Mouse (Mus musculus): Measurements from ENCODE around the gene Wrap73.
A peak's percentile ranks its signal among the peaks of the same experiment; 100 is the strongest.

The Wrap73 gene

DNA sequence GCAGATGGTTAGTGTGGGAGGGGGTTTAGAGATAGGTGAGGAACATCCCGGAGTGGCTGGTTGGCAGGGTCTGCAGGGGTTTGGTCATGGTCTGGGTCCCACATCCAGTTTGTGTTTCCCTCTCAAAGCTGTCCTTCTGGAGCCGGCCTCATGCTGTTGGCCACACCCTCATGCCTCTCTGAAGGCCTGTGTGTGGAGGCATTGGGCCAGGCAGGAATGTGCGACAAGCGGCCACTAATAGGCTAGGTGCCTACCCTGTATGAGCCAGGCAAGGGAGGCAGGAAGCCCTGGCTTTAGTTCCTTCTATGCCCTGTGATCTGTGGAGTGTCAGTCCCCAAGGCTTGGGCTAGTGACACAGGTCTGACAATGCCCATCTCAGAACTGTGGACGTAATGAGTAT is 42.8 kb downstream of the Wrap73 start:
- no peak for DNase-seq (ENCODE audit: low spot score in 2 of 2)

DNA sequence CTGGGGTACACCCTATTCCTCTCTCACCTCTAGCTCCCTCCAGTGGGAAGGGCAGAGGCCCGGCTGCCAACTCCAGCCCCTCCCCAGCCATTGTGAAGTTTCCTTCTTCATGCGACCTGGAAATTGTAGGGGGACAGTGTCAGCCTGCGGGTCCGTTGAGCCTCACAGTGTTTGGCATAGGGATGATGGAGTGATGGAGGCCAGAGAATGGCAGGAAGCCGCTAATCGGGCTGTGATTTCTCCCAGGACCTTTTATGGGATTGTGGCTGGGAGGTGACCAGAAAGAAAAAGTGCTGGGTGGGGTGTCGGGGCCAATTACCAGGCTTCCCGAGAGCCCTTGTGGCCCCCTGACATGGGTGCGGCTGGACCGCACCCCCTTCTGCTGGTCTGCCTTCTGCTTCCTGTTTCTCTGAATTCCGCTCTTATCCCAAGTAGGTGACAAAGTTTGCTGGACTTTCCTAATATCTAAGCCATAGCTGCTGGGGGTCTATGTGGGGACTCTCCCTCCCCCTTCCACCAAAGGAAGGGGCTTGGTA is 43.9 kb downstream of the Wrap73 start:
- no peak for DNase-seq (ENCODE audit: low spot score in 2 of 2)

DNA sequence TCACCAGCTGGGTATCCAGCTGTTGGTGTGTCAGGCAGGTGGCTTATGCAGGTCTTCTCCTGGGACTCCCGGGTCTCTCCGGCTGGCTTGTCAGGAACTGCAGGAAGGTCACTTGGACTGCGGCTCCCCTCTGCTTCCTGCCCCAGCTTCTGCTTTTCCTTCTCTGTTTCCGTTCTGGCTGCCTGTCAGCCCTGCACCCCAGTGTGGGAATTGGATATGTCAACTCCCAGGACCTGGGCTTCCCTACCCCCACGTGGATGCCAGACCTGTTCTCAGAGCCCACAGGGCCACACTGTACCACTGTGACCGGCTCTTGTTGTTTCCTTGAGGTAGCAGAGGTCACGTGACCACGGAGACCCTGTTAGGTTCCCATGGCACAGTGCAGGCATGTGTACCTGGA is 46.8 kb downstream of the Wrap73 start:
- DNase-seq (ENCODE audit: low spot score in 2 of 2), result no peak

DNA sequence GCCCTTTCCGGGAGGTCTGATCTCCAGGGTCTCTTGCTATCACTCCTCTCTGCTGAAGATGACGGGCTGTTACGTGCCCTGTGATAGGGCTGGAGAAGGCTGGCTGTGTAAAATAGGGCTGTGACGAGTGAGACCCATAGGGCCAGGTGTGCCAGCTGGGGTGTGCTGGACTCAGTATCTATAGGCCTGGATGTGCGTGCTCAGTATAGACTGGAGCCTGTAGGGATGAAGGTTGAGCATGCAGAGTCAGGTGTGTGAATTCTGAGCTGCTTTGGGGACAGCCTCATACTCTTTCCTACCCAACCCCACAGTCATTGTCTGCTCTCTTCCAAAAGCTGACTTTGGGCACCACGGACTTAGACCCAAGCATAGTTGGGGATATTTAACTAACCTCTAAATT is 55.8 kb downstream of the Wrap73 start:
- no peak for DNase-seq (ENCODE audit: low spot score in 2 of 2)

DNA sequence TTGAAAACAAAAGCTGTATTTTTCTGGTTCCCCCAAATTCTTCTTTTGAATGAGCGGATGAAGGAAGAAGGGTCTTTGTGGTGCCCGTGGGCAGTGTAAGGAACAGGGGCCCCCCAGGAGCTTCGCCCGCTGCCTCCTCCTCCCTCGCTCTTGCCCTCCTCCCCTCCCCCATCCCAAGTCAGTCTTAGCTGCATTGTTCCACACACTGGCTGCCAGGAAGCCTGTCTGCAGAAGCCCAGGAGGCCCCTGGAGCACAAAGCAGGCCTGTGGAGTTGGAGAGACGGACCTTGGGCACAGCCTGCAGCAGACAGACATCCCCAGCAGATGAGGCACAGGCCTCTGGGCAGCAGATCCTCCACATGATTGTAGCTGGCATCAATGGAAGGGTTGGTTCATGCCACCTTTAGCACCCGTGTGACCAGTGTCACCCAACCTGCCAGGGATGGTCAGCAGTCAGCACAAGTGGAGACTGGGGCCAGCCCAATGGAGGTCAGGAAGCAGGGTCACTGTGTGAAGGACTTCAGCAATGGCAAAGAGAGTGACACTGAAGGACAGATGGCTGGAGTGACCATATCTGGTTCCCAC is 56.3 kb downstream of the Wrap73 start:
- no peak for DNase-seq (ENCODE audit: low spot score in 2 of 2)

DNA sequence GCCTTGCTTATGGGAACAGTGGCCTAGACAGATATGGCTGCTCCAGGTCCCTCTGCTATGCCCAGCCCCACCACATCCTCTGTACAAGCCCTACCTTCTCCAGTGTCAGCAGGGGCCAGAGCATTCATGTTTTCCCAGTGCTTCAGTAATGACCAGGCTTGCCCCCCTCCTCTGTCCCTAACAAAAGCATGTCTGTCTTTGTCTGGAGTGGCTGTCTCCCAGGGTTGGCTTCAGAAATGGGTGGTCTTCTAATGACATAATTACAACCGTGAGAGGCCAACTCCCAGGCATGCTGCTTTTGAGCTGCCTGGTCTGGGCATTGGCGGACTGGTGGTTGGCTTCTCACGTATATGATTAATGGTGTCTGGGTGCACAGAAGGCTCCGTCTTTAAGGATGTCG is 59.3 kb downstream of the Wrap73 start:
- no peak for DNase-seq (ENCODE audit: low spot score in 2 of 2)

DNA sequence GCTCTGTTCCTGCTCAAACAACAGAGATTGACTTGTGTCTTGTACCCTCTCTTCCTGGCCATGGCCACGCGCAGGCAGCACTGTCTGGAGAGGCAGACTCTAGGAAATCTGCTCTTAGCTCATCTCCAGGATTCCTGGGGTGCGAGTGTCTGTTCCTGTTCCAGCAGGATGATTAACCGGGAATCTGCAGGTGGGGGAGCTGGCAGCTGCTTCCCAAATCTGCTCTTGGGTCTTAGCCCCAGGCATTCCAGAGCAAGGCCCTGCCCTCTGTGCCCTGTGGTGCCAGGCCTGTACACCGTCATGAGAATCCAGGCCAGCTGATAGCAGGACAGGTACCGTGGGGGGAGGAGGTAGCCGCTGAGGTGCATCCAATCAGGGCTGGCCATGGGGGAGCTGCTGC is 62.4 kb downstream of the Wrap73 start:
- DNase-seq (ENCODE audit: low spot score in 2 of 2), result no peak

DNA sequence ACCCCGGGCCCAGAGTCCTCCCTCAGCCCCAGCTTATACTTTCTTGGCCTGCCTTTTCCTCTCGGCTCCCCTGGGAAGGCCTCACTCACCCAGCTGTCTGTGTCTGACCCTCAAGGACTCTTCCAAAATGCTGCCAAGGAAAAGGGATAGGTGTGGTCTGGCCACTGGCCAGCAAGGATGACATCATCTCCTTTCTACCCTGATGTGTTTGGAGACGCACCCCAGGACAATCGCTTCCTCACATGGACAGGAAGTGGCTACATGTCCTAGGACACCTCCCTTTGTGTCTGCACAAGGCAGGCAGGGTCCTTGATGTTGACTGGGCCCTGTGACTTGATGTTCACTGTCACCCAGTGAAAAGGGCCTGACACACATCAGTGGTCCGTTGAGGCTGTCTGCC is 63.2 kb downstream of the Wrap73 start:
- no peak for DNase-seq (ENCODE audit: low spot score in 2 of 2)

DNA sequence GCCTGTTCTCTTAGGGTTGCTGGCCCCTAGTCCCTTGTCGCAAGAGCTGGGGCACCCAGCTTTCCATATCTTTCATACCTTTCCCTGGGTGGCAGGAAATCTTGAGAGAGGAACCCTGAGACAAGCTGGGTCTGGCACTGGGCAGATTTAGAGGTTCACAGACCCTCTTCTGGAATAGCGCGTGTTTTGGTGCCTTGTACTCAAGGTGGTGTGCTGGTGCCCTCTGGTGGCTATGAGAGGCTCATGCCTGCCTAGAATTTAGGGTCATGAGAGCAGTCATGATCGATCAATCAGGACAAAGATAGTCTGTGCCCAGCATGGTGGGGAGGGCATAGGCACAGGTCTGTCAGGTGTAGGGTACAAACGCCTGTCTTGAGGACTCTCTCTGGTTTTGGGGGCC is 65.1 kb downstream of the Wrap73 start:
- DNase-seq (ENCODE audit: low spot score in 2 of 2), result peak; percentile 10 to 30

DNA sequence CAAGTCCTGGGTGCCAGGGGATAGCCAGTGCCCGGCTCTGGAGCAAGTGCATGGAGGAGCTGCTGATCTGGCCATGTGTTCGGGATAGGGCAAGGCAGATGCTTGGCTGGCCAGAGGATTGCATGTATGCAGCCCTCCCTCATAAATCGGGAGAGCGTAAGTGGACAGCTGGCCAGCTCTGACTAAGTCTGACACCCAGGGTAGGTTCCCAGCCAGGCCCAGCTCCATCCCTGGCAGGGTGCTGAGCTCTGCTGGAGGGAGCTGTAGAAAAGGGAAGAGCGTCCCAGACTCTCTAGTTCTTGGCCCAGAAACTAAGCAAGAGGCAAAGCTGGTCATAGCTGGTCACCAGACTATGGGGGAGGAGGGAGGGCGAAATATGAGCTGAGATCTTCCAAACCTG is 66.9 kb downstream of the Wrap73 start:
- DNase-seq (ENCODE audit: low spot score in 2 of 2), result no peak

DNA sequence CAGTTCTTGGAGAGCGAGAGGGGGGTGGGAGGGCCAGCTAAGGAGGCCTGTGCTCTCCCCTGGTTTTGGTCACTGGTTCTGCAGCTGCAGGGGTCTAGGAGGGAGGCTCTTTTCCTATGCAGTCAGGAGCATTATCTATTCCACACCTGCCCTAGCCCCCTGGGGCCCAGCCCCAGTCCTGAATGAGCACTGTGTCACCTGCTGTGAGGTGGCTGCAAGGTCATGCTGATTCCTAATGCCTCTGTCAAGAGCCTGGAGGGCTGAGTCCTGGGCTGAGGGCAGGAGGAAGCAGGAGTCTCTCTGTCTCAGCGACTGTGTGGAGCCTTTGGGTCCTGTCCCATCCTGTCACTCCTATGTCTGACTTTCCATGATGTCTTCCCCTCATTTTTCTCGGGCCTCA is 67.7 kb downstream of the Wrap73 start:
- no peak for DNase-seq (ENCODE audit: low spot score in 2 of 2)

DNA sequence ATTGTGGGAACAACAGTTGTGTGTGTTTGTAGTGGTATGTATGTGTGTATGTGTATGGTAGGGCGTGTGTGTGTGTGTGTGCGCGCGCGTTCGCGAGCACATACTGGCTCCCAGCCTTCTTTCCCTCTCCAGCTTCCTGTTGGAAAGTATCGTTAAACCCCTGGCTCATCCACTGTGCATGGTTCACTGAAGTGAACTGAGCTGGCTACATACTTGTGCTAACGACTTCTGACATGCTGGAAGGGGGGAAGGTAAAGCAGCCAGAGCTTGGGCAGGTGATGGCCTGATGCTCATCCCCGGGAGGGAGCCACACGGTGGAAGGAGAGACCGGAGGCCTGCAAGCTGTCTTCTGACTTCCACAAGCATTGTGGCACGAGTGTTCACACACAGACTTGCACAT is 69.3 kb downstream of the Wrap73 start:
- no peak for DNase-seq (ENCODE audit: low spot score in 2 of 2)

DNA sequence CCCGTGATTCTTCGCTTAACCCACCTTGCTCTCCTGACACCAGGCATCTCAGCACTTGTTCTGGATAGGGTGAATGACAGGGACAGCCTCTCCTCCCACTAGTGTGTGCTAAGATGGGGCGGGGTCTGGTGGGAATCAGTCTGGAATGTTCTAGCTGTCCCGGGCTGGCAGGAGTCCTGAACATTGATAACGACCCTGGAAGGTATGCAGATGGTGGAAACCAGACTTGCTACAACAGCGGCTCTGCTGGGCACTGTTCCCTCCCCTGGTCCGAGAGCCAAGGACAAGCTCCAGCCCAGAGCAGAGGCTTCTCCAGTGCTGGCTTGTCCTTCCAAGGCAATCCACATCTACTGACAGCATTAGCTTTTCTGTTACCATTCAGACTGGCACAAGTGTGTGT is 71.4 kb downstream of the Wrap73 start:
- DNase-seq (ENCODE audit: low spot score in 2 of 2), result no peak

DNA sequence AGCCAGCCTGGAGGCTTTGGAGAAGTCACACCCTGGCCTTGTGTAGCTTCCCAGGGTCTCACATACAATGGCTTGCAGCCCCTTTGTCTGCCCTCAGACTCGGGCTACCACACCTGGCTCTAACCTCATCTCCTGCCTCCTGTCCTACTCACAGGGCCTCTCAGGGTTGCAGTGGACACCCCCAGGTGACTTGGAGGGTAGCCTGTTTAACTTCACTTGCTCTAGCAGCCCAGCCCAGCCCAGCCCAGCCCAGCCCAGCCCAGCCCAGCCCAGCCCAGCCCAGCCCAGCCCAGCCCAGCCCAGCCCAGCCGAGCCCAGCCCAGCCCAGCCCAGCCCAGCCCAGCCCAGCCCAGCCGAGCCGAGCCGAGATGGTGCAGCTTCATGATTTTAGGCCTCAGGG is 71.9 kb downstream of the Wrap73 start:
- DNase-seq (ENCODE audit: low spot score in 2 of 2), result no peak
